Mouse (Mus musculus): Measurements from ENCODE around the gene Topbp1. TPM values are rescaled to one million over a fixed set of nuclear protein-coding genes. Genes with fewer than 3 reads are reported as not detected.

Gene Topbp1
- total and polyA plus RNA-seq, 3 experiments, result 95.0 to 141 (median 104) TPM

- no peak overlapping the region for H3K4me3 ChIP-seq (replicated peaks in 1 of 3; ENCODE audit: low read depth in 2 of 3, low read length in 2 of 3, poor library complexity in 1 of 3)
- DNase-seq (ENCODE audit: extremely low read depth), result peak; percentile 21
- H3K4me2 ChIP-seq (ENCODE audit: insufficient read depth, low read depth, poor library complexity, severe bottlenecking), result peak overlapping the region; percentile 40; the same call in 1 of the 2 replicates
- H3K36me3 ChIP-seq (replicated peaks in 1 of 2; ENCODE audit: control insufficient read depth in 1 of 2, insufficient read depth in 1 of 2, low read length in 1 of 2), result no peaks in the 10 kb centered on the region
- H3K27ac ChIP-seq (ENCODE audit: insufficient read depth, low read depth), result no peak overlapping the region
- H3K9ac ChIP-seq (ENCODE audit: insufficient read depth, low read depth), result no peak overlapping the region
- in situ Hi-C loops (cut with MboI; ENCODE audit: low pct_ligation_motif_present, low pct_unique_long_range_greater_than_20kb, low sequenced_read_pairs) (no loop called here), dilution Hi-C loops (cut with MboI; ENCODE audit: extremely low pct_ligation_motif_present, extremely low pct_unique_long_range_greater_than_20kb, low sequenced_read_pairs) (no loop called here)
- peaks cover 12 to 22% of the 10 kb centered on the region in 2 experiments for H3K4me1 ChIP-seq (ENCODE audit: control insufficient read depth in 1 of 2, insufficient read depth in 2 of 2)
- H3K27me3 ChIP-seq (replicated peaks), result no peaks in the 10 kb centered on the region
- H3K79me2 ChIP-seq (replicated peaks; ENCODE audit: control insufficient read depth, extremely low read depth, insufficient read depth, poor library complexity, severe bottlenecking), result no peaks in the 10 kb centered on the region
- TF ChIP-seq RCOR1 (conservative IDR thresholded peaks at IDR 0.05; ENCODE audit: low read depth, low read length) (0 out of 2 replicates have a peak, but pooled peaks have one; percentile 33), MYC (IDR thresholded peaks at IDR 0.05; ENCODE audit: low read depth, low read length) (0 out of 2 replicates have a peak, but pooled peaks have one; percentile 19), BHLHE40 (IDR thresholded peaks at IDR 0.05; ENCODE audit: low read depth, low read length) (peak; percentile 72), SMC3 (IDR thresholded peaks at IDR 0.05; ENCODE audit: low read depth, low read length) (no peak), CHD2 (IDR thresholded peaks at IDR 0.05; ENCODE audit: low read length) (0 out of 2 replicates have a peak, but pooled peaks have one; percentile 38), JUND (conservative IDR thresholded peaks at IDR 0.05; ENCODE audit: low read depth, low read length) (peak; percentile 85), USF2 (conservative IDR thresholded peaks at IDR 0.05; ENCODE audit: low read depth, low read length) (no peak), IRF4 (IDR thresholded peaks at IDR 0.05; ENCODE audit: low read depth, low read length) (peak; percentile 88), TBP (conservative IDR thresholded peaks at IDR 0.05; ENCODE audit: low read depth, low read length) (peak; percentile 47; the same call in 1 of the 2 replicates), ZMIZ1 (IDR thresholded peaks at IDR 0.05; ENCODE audit: low read depth, low read length) (no peak), MEF2A (IDR thresholded peaks at IDR 0.05; ENCODE audit: borderline replicate concordance, low read depth, low read length) (peak; percentile 72; the same call in 1 of the 2 replicates), EP300 (IDR thresholded peaks at IDR 0.05; ENCODE audit: low read length) (peak; percentile 75), TCF12 (IDR thresholded peaks at IDR 0.05; ENCODE audit: low read depth, low read length) (peak; percentile 58; the same call in 1 of the 2 replicates), ZNF384 (IDR thresholded peaks at IDR 0.05; ENCODE audit: low read depth, low read length) (no peak), SIN3A (IDR thresholded peaks at IDR 0.05; ENCODE audit: low read length) (no peak), ETS1 (conservative IDR thresholded peaks at IDR 0.05; ENCODE audit: low read depth, low read length) (peak; percentile 59; the same call in 1 of the 2 replicates), ELF1 (IDR thresholded peaks at IDR 0.05; ENCODE audit: low read depth, low read length) (no peak), JUN (IDR thresholded peaks at IDR 0.05; ENCODE audit: insufficient read depth, low read depth, low read length) (peak; percentile 65)
- no peaks in the 10 kb centered on the region for H3K9me3 ChIP-seq (replicated peaks; ENCODE audit: low read length)
These were observed 78.6 kb downstream of the Topbp1 start for GRCm38 (mm10) chr9:103383576-103383975.

- dilution Hi-C loops (cut with MboI; ENCODE audit: extremely low pct_ligation_motif_present, extremely low pct_unique_long_range_greater_than_20kb, low sequenced_read_pairs) (no loop called here), in situ Hi-C loops (cut with MboI; ENCODE audit: low pct_ligation_motif_present, low pct_unique_long_range_greater_than_20kb, low sequenced_read_pairs) (no loop called here)
- Histone ChIP-seq H3K36me3 (replicated peaks in 1 of 2; ENCODE audit: control insufficient read depth in 1 of 2, insufficient read depth in 1 of 2, low read length in 1 of 2) (no peaks in the 10 kb centered on the region), H3K9me3 (replicated peaks; ENCODE audit: low read length) (no peaks in the 10 kb centered on the region), H3K79me2 (replicated peaks; ENCODE audit: control insufficient read depth, extremely low read depth, insufficient read depth, poor library complexity, severe bottlenecking) (no peaks in the 10 kb centered on the region), H3K27me3 (replicated peaks) (no peaks in the 10 kb centered on the region), H3K4me2 (ENCODE audit: insufficient read depth, low read depth, poor library complexity, severe bottlenecking) (no peak overlapping the region), H3K4me3 (replicated peaks in 1 of 3; ENCODE audit: low read depth in 2 of 3, low read length in 2 of 3, poor library complexity in 1 of 3) (no peak overlapping the region), H3K9ac (ENCODE audit: insufficient read depth, low read depth) (no peak overlapping the region), H3K4me1 (ENCODE audit: control insufficient read depth in 1 of 2, insufficient read depth in 2 of 2) (peaks cover 12 to 22% of the 10 kb centered on the region in 2 experiments), H3K27ac (ENCODE audit: insufficient read depth, low read depth) (no peak overlapping the region)
- no peak for DNase-seq (ENCODE audit: extremely low read depth)
- TF ChIP-seq PAX5 (IDR thresholded peaks at IDR 0.05; ENCODE audit: low read length), result no peak
- no peak for TF ChIP-seq EP300 (IDR thresholded peaks at IDR 0.05; ENCODE audit: low read length)
- no peak for TF ChIP-seq CHD1 (IDR thresholded peaks at IDR 0.05; ENCODE audit: low read depth, low read length)
- TF ChIP-seq MAFK (IDR thresholded peaks at IDR 0.05; ENCODE audit: insufficient replicate concordance, low read length), result no peak
- no peak for TF ChIP-seq NRF1 (IDR thresholded peaks at IDR 0.05; ENCODE audit: low read depth, low read length)
- no peak for TF ChIP-seq BHLHE40 (IDR thresholded peaks at IDR 0.05; ENCODE audit: low read depth, low read length)
- TF ChIP-seq TCF12 (IDR thresholded peaks at IDR 0.05; ENCODE audit: low read depth, low read length), result 0 out of 2 replicates have a peak, but pooled peaks have one; percentile 38
- no peak for TF ChIP-seq TBP (conservative IDR thresholded peaks at IDR 0.05; ENCODE audit: low read depth, low read length)
- TF ChIP-seq USF1 (IDR thresholded peaks at IDR 0.05; ENCODE audit: low read depth, low read length), result no peak
These were observed 79.3 kb downstream of the Topbp1 start for GRCm38 (mm10) chr9:103384141-103384796.

Data from CH12.LX (cell line).